Mouse (Mus musculus) thymus, postnatal 10 days (tissue): ENCODE results near the gene Myzap.
A peak's percentile ranks its signal among the peaks of the same experiment; 100 is the strongest.

ENCODE experiments used
- DNase-seq, 2 experiments: peaks; one replicate each; pipeline ENCODE4 v3.0.0; 2021; ENCODE audit warnings: low spot score in 2 of 2

Gene Myzap

DNA sequence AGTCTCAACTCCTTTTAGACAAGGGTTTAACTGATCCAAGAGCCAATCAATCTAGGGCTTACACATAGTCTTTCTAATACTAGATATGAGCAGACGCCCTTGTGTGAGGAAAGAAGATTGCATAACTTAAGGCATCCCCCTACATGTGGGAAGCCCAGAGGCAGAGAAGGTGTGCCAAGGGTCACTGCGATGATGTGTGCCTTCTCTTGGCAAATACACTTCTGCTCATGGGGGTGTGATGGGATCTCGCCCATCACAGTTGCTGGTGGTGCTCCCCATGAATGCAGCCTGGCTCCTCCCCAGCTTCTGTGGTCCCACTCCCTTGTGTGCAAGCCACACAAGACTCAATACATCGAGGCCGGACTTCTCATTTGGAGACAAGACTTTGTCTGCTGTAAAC is 47.3 kb downstream of the Myzap start:
- no peak for DNase-seq

DNA sequence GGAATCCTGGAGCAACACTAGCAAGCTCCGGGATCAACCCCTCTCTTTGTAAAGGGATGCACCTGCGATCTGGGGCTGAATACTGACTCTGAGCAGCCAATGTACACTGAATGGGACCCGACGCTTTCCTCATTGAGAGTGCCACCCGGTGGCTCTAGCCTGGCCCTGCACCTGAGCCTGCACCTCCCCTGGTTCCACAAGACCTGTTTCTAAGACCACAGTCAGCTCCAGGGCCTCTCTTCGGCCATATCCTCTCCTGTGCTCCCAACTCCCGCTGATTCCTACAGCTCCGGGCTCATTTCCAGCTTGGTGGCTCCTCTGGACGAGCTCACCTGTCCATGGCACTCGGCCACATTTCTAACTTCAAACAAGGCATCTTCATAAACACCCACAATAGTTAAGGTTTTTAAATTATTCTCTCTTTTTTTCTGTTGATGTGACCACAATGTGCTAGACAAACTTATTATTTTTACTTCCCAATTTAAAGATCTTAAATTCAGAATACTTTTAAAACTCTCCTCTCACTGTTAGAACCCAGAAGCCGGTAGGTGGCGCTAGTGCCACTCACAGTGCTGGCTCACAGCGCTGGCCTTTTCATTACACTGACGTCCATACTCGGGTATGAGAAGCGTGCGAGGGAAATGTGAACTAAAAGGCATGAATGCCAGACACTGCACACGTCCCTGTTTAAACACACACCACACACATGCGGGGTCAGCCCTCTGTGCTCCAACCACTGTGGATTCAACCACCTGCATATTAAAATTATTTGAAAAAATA is 48.5 kb downstream of the Myzap start:
- DNase-seq = peak; percentile 53 to 89

DNA sequence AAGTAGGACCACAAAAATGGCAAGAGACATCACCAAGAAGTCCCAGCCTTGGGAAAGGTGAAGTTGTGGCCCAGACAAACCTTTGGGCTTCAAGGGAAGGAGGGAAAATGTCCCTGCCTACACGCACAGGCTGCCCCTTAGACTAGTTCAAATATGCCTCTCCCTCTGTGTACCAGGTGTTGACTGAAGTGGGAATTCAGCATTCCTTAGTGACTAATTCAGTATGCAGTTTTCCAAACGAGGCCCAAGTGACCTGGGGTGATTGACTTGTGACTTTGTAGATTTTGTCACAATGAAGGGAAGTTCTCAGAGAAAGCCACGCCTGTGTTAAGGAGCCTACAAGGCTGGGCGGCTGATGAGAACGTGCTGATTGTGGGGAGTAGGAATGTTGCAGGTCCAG is 49.9 kb downstream of the Myzap start:
- DNase-seq = no peak

DNA sequence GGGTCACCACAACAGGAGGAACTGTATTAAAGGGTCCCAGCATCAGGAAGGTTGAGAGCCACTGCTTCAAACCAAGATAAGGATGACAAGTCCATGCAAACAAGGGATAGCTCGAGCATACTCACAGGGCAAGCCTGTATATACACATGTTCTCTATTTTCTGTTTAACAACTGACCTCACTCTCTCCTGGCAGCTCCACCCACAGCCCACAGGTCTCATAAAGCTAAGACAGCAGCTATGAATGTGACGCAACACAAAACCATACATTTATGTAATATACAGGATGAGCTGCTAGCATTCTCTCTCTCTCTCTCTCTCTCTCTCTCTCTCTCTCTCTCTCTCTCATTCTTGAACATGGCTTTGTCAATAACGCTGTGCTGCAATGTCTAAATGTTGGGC is 51.4 kb downstream of the Myzap start:
- DNase-seq = no peak

DNA sequence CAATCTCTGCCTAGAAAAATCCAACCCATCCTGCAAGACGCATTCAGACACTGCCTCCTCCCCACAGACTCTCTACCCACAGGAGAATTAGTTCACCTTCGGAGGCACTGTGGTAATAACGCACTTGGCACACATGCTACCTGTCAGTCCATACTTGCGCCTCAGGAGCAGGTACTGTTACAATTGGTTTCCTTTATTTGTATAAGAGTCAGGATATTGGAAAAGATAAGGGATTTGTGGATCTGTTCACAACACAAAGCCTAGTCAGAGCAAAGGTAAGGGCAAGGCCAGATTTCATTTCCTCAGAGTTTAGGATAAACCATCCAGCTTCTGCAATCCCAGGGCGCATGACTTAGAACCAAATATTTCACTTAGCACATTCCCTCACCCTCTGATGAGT is 56.4 kb downstream of the Myzap start:
- no peak for DNase-seq

DNA sequence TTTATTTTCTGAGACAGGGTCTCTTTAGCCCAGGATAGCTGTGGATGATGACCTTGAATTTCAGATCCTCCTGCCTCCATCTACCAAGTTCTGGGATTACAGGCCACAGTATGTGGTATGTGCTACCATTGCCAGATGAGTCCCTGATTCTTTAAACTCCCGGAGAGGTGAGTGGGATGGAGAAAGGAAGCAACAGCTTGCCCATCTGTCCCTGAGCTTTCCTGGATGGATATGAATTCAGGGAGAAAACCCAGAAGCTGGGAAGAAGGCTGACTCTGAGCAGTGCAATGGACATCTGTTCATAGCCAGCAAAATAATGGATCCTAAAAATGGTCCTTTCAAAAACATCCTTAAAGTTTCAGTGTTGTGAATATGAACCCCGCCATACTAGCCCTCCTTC is 57.1 kb downstream of the Myzap start:
- DNase-seq = no peak

DNA sequence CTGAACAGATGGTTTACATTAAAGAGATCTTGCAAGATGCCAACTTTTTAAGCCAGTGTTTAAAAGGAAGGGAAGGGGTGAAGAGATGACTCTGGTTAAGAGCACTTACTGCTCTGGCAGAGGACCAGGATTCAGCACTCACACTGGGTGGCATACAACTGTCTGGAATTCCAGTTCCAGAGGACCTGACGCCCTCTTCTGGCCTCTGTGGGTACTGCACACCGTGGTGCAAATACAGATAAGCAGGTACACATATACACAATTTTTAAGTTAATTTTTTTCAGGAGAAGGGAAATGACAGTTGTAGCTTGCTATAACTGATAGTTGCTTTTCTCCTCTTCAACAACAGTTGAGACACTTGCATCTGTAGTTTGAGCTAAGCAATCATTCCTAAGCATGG is 62.2 kb downstream of the Myzap start:
- no peak for DNase-seq

DNA sequence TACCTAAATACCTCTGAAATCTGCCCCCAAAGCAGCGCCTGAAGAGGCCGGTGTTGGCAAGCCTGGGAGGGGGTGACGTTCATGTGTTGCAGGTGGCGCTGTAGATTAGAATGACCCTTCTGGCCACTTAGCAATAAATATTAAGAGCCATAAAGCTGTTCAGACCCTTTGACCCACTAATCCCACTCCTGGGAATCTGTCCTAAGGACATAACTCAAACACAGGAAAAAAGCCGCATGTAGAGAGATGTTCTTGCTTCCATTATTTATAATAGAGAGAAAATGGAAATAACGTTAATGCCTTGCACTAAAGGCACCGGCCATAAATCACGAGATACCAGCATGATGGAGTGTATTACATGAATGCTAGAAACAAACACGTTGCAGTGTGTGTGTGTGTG is 64.7 kb downstream of the Myzap start:
- no peak for DNase-seq

DNA sequence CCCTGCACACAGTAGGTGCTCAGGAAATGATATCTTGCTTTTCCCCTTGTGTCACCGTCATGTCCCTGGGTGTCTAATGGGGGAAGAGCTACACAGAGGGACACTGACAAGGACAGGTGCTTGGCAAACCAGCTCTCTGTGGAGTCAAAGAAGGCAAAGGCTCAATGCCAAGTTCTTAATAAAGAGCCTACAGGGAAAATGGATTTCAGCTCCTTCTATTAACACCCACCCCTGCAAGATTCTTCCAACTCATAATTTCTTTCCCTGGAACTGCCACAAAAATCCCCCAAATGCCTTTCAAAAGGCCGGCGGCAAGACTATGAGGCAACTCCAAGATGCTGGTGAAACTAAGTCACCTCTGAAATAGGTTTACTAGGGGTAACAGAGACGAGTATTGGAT is 68.3 kb downstream of the Myzap start:
- DNase-seq = no peak

DNA sequence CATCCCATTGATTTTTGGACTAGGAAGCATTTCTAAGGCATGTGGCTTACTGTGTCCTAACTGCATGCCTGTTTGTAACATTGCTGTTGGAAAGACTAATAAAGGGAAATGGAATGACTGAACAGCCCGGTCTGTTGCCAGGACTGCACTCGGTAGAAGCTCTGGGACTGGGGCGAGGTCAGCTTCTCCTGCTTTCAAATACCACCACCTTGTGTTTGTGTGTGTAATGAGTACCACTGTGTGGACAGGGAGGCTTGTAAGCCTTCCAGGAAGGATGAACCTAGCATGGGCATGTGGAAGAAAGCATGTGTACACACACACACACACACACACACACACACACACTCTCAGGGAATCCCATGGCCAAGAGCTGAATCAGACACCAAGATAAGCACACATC is 72.3 kb downstream of the Myzap start:
- DNase-seq = no peak

DNA sequence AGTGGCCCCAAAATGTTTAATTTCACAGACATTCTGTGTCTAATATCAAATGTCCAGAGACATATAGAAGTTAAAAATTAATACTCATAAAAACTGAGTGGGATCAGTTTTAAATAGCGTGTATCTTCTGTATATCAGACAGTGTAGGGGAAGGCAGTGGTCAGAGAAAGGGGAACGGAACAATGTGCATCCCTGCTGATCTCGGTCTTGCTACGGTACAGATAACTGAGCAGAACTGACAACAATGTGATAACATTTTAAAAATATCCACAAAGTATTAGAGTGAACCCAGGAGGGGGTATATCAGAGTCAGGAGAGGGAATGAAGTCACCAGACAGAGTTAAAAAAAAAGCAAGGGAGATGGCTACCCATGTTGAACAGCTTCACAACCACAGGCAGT is 74.7 kb downstream of the Myzap start:
- DNase-seq = no peak

DNA sequence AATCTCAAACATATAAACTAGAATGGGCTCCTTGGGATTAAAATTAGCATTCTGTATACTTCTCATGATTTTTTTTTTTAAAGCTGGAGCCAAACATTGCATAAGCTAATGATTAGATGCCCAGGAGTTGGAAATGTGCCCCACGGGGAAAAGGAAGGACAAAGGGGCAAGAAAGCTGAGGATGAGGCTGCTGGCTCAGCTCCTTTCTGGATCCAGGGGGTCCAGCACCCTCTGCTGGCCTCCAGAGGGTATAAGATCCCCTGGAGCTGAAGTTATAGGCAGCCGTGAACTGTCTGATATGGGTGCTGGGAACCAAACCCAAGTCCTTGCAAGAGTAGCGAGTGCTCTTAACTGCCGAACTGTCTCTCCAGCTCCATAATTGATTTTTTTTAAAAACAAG is 76.3 kb downstream of the Myzap start:
- no peak for DNase-seq

DNA sequence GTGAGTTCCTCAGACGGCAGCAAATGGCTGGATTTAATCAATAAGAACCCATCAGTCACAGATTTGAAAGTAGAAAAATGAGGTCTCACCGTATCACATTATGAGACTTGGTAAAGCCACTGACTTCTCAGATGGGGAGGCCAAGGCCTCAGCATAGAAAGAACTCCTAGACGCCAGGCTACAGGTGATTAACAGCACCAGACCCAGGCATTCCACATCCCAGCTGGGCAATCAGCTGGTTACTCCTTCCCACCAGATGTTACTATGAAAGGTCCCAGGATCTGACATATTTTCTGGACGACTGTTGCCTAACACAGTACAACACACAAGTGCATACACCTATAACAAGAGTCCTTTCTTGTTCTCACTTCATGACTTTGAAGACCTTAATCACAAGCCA is 78.6 kb downstream of the Myzap start:
- DNase-seq = no peak

DNA sequence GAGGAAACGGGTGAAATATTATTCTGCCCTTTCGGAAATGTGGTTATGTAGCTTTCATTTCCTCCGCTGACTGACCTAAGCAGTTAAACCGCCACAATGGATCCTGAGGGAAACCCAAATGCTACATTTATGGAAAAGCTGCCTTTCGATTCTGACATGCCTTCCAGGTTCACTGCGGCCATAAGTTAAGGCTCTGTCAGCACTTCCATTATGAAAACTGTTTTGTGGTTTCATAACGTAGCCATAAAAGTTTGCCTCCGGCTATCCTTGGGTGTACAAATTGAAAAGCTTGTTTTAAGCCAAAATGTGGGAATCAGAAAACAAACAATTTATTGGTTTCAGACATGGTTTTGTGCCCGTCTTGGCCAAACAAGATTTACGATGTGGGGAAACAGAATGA is 79.3 kb downstream of the Myzap start:
- DNase-seq = no peak

DNA sequence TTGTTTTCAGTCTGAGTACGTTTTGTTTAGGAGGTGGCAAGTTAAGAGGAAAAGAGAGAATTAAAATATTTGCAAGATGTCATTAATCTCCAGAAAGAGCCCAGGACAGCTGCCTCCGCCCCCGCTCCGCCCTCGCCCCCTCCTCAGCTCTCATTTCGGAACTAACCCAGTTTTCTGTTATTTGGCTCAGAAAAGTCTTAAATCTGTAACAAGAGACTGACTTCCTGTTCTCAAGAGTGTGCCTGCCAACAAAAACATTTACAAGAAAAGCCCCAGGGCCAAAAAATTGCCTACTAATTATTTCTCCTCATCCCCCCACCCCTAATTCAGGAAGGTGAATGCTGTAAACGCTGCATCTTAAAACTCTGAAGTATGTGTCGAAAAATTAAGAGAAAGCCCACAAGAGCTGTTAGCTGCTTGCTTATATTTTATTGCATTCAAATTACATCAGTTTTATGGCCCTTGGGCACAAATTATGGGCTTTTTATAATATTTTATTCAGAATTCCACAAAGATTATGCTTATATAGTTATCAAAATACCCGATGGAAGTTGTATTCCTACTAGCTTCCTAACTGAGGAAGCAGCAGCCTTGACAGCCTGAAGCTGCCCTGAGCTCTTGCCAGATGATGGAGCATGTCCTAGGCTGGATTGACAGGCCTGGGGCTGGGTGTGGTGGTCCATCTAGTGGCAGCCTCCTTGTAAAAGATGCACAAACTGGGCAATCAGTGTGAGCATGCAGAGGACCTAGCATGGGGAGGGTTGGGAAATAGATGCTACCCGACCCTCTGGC is 93.6 kb downstream of the Myzap start:
- no peak for DNase-seq

DNA sequence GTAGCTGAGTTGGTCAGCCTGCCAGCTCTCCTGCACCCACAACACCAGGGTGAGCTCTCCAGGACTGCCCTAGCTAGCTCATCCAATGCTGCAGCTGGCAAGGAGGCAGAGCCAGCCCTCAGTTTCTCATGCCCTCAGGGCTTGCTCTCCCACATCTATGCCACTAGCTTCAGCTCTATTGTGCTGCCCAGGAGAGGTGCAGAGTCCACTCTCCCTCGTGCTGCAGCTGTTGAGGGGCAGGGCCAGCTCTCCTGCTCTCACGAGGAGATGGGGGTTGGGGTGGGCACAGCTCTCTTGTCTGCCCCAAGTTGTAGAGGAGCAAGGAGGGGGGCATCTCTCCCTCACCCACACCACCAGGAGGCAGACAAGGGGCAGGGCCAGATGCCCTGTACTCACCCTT is 95.5 kb downstream of the Myzap start:
- DNase-seq = no peak

DNA sequence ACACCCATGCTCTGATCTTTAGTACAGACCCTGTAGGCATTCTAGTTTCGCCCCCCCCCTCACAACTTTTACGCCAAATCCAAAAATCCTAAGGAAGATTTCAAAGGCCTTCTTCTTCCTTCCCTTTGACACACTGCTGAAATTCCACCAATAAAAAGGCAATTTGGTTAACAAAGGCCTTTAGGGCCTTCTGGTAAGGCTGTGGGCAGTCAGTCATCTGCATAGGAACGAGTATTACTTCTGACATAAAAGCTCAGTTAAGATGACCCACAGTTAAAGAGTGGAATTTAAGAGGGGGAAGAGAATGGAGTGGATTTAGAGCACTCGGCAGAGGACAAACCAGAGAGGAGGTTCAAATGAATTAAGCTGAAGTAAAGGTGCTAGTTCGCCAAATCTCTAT is 98.4 kb downstream of the Myzap start:
- no peak for DNase-seq

DNA sequence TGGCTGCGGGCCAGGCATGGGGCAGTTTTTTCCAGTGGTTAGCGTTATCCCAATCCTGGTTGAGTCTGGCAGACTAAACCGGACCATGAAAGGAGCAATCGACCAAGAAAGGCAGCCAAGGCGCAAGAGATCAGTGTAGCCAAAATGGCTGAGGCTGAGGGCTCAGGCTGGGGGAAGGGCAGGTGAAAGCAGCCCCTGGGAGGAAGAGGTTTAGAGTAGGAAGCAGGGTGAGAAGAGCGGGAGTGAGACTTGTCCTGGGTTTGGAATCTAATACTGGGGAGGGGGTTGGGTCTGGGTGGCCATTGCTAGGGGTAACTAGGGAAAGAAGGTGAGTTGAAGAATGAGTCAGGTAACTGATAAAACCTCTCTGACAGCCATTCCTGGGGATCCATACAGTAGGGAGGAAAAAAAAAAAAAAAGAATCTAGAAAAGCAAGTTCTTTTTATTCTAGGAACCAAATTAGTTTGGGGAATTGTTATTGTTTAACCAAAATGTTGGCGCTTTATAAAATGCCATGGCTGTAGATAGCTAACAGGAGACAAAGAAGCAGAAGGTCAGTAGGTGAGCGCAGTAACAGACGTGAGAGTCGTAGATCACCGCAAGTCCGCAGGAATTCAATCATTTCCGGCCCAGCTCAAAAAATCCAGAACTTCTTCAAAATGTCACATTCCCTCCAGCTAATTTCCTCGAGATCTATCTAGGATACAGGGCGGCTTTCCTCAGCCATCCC is 99.7 kb downstream of the Myzap start:
- no peak for DNase-seq

DNA sequence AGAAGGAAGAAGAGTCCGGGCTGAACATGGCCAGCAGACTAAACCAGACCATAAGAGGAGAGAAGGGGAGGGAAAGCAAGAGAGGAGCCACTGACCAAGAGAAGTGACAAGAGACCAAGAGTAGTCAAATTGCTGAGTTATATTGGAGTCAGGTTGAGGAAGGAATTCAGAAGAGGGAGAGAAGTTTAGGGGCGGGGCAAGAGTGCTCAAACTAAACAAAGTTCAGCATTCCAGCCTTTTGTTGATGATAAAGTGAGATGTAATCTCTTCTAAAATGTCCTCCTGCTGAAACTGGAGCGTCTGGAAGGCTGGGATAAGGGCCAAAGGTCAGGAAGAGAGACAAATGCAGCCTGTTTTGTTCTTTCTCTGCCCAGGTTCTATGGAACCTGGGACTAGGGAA is 102.1 kb downstream of the Myzap start:
- no peak for DNase-seq

DNA sequence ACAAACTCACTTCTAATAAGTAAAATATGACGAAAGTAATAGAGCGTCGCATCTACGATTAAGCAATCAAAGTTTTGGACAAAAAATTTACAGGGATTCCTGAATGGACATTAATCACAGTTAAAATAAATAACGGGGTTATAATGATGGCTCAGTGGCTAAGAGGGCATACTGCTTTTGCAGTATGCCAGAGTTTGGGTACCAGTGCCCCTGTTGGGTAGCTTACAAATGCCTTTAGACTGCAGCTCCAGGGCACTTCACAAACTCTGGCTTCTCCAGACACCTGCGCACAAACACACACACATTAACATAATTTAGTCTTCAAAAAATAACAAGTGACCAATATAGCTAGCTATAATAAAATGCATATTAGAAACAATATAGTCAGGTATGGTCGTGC is 106.0 kb downstream of the Myzap start:
- no peak for DNase-seq

DNA sequence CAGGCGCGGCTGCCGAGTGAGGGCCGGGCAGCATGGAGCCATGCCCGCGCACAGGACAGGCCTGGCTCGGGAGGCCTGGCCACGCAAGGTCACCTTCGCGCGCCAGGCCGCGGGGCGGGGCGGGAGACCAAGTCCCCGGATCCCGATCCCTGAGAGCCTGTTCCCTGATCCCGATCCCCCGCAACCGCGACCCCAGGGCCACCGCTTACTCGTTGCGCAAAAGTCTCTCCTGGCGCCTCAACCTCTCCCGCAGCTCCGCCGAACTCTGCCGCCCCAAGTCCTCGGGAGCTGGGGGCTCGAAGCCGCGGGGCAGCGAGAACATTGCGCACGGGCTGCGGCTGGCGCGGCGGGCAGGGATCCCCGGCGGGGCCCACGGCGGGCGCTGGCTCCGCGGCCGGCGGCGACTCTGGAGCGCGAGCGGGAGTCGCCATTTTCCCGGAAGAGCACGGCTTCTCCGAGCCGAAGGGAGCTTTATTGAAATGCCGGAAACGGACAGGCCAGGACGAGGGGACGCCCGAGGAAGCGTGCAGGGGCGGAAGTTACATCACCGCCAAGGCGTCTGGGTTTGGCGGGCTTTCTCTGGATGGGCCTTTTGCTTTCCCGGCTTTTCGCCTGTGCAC is 106.6 kb downstream of the Myzap start, which contains the start of gene Polr2m:
TSS of gene Polr2m (minus strand) at position 461 of the 620 bp plus-strand sequence.
- DNase-seq = peak; percentile 83 to 87

DNA sequence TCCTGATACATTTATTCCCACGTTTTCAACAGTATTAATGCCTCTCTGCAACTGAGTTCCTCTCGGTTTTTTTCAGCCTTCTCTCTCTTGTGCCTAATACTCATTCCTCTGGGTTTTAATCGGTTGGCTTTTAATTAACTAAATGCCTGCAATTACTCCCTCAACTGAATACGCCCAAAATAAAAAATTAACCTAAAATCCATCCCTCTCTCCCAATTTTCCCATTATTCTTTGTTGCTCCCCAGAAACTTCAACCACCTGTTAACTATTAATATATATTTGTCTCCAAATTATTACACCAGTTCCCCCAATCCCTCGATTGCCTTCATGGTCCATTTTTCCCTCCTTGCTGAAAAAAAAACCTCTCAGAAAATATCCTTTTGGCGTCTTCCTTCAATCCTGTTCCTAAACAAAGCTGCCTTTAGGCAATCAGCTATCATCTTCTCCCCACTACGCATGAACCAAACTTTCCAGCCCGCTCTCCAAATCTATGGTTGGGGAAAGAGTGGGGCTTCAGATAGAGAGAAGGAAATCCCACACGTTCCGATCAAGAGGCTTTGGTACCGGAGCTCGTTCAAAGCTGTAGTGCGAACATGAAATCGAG is 107.2 kb downstream of the Myzap start:
- no peak for DNase-seq
